Mouse (Mus musculus): ENCODE measurements around the gene Fpgs. TPM values are rescaled to one million over a fixed set of nuclear protein-coding genes. Genes with fewer than 3 reads are reported as not detected.

Gene Fpgs
- polyA plus RNA-seq, 1 experiment from 2014 or later: 25.9 TPM

DNA sequence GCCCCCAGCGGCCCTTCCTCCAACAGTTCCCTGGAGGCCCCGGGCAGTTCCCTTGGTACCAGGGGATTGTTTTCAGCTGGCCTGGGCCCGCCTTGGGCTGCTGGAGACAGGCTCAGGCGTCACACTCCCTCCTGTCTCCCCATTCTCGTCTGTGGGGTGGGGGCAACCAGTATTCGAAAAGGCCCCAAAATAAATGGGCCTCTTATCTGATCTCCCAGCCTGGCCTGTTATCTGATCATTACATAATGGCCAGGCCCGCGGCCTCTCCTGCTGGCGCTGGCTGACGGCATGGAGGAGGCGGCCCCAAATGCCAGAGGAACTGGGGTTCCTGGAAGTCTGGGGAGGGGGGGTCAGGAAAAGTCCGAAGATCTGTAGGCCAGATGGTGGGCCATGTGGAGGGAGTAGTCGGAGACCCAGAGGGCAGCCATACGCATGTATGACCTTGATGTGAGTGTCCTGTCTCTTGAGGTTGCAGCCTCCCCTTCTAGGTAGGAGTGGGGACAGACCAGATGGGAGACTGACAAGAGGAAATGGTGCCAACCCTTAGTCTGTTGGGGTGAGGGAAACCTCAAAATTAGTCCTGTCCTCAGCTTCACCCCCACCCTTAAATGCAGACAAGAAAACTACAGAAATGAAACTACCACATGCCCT is 49.1 kb downstream of the Fpgs start:
- Histone ChIP-seq H3K4me3 (ENCODE audit: low read depth, low read length) (no peak overlapping the region), H3K4me2 (replicated peaks; ENCODE audit: low read depth, low read length) (no peak overlapping the region), H3K36me3 (ENCODE audit: control insufficient read depth, insufficient read depth, low read length) (no peaks in the 10 kb centered on the region), H3K4me1 (ENCODE audit: control insufficient read depth, insufficient read depth, low read length) (peaks cover 17% of the 10 kb centered on the region), H3K27me3 (ENCODE audit: control insufficient read depth, insufficient read depth, low read length) (no peaks in the 10 kb centered on the region), H3K27ac (ENCODE audit: low read length) (peak overlapping the region; percentile 68; the same call in 1 of the 2 replicates), H3K9ac (replicated peaks; ENCODE audit: low read depth, low read length) (no peak overlapping the region), H3K9me3 (ENCODE audit: control insufficient read depth, low read depth, low read length) (no peaks in the 10 kb centered on the region)
- ATAC-seq (ENCODE audit: insufficient number of reproducible peaks, insufficient read depth, low FRiP score, low read depth): no peak
- 56% methylated on average over 14 of the region's 14 CpGs for WGBS

- H3K4me3 ChIP-seq (ENCODE audit: low read depth, low read length): no peak overlapping the region
- no peaks in the 10 kb centered on the region for H3K9me3 ChIP-seq (ENCODE audit: control insufficient read depth, low read depth, low read length)
- H3K36me3 ChIP-seq (ENCODE audit: control insufficient read depth, insufficient read depth, low read length): no peaks in the 10 kb centered on the region
- no peak overlapping the region for H3K4me2 ChIP-seq (replicated peaks; ENCODE audit: low read depth, low read length)
- H3K4me1 ChIP-seq (ENCODE audit: control insufficient read depth, insufficient read depth, low read length): peaks cover 17% of the 10 kb centered on the region
- H3K27me3 ChIP-seq (ENCODE audit: control insufficient read depth, insufficient read depth, low read length): no peaks in the 10 kb centered on the region
- no peak overlapping the region; the same call in 1 of the 2 replicates for H3K27ac ChIP-seq (ENCODE audit: low read length)
- ATAC-seq (ENCODE audit: insufficient number of reproducible peaks, insufficient read depth, low FRiP score, low read depth): no peak
- 28% methylated on average over 7 of the region's 7 CpGs for WGBS
- H3K9ac ChIP-seq (replicated peaks; ENCODE audit: low read depth, low read length): no peak overlapping the region
These were observed 50.2 kb downstream of the Fpgs start for GRCm38 (mm10) chr2:32653764-32654163.

DNA sequence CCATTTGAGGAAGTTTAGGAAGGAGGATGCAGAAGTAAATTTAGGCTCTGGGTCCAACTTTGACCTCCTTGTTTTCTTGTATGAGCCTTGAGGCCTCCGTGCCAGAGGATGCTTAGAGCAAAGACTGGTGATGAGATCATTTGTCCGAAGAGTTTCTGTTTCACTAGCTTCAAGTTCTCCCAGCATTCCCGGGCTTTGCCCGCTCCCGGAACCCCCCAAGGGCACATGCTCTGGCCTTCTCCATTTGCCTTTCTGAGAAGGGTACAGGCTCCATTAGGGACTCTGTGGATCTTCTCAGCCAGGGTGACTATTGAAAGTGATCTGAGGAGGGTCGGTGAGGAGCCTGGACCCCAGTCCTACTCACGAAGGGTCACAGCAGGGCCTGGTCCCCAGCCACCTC is 56.6 kb downstream of the Fpgs start:
- H3K4me2 ChIP-seq (replicated peaks; ENCODE audit: low read depth, low read length): peak overlapping the region; percentile 31
- ATAC-seq (ENCODE audit: insufficient number of reproducible peaks, insufficient read depth, low FRiP score, low read depth): no peak
- H3K9ac ChIP-seq (replicated peaks; ENCODE audit: low read depth, low read length): no peak overlapping the region
- no peaks in the 10 kb centered on the region for H3K9me3 ChIP-seq (ENCODE audit: control insufficient read depth, low read depth, low read length)
- 80% methylated on average over 7 of the region's 7 CpGs for WGBS
- peaks cover 4% of the 10 kb centered on the region; the same call in 1 of the 2 replicates for H3K4me1 ChIP-seq (ENCODE audit: control insufficient read depth, insufficient read depth, low read length)
- H3K36me3 ChIP-seq (ENCODE audit: control insufficient read depth, insufficient read depth, low read length): no peaks in the 10 kb centered on the region
- peak overlapping the region; percentile 29 for H3K4me3 ChIP-seq (ENCODE audit: low read depth, low read length)
- H3K27me3 ChIP-seq (ENCODE audit: control insufficient read depth, insufficient read depth, low read length): no peaks in the 10 kb centered on the region
- H3K27ac ChIP-seq (ENCODE audit: low read length): no peak overlapping the region

DNA sequence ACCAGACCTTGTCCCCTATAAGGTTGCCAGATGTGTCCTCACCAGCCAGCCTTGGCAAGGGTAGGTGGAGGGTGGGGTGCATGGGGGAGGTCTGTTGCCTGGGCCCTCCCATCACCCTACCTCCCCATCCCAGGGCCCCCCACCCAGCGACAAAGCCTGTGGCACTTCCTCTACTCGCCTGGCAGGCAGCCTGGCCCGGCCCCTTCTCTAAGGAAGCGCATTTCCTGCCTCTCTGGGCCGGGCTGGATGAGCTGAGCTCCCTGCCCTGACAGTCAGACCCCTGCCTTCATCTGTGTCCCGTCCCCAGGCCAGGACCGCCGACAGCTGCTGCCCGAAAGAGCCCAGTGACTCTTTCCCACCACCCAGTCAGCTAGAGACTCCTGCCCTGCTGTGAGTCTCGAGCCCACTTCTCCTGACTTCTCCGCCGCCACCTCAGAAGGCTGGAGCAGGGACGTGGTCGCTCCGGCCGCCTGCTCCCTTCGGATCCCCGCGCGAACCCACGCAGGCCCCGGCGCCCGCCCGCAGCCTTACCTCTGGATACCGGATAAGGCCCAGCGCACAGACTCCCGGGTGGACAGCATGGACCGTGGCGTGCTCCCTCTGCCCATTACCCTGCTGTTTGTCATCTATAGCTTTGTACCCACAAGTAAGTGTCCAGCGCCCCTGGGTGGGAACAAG is 57.4 kb downstream of the Fpgs start, which contains the start of gene Eng:
Gene Eng (plus strand): TSS at position 217 of the 678 bp plus-strand sequence.
- peaks cover 4% of the 10 kb centered on the region; the same call in 1 of the 2 replicates for H3K4me1 ChIP-seq (ENCODE audit: control insufficient read depth, insufficient read depth, low read length)
- H3K4me3 ChIP-seq (ENCODE audit: low read depth, low read length): peak within 1 kb of the TSS; percentile 29
- H3K36me3 ChIP-seq (ENCODE audit: control insufficient read depth, insufficient read depth, low read length): no peaks in the 10 kb centered on the region
- ATAC-seq (ENCODE audit: insufficient number of reproducible peaks, insufficient read depth, low FRiP score, low read depth): 0 out of 2 replicates have a peak, but pooled peaks have one; percentile 31
- WGBS: 48% methylated on average over 31 of the region's 31 CpGs
- peak within 1 kb of the TSS; percentile 82 for H3K27ac ChIP-seq (ENCODE audit: low read length)
- H3K27me3 ChIP-seq (ENCODE audit: control insufficient read depth, insufficient read depth, low read length): no peaks in the 10 kb centered on the region
- H3K9ac ChIP-seq (replicated peaks; ENCODE audit: low read depth, low read length): peak within 1 kb of the TSS; percentile 28; the same call in 1 of the 2 replicates
- no peaks in the 10 kb centered on the region for H3K9me3 ChIP-seq (ENCODE audit: control insufficient read depth, low read depth, low read length)
- peak within 1 kb of the TSS; percentile 31 for H3K4me2 ChIP-seq (replicated peaks; ENCODE audit: low read depth, low read length)

GRCm38 (mm10) chr2:32645647-32646046 is 58.3 kb downstream of the Fpgs start:
- no peaks in the 10 kb centered on the region for H3K27me3 ChIP-seq (ENCODE audit: control insufficient read depth, insufficient read depth, low read length)

DNA sequence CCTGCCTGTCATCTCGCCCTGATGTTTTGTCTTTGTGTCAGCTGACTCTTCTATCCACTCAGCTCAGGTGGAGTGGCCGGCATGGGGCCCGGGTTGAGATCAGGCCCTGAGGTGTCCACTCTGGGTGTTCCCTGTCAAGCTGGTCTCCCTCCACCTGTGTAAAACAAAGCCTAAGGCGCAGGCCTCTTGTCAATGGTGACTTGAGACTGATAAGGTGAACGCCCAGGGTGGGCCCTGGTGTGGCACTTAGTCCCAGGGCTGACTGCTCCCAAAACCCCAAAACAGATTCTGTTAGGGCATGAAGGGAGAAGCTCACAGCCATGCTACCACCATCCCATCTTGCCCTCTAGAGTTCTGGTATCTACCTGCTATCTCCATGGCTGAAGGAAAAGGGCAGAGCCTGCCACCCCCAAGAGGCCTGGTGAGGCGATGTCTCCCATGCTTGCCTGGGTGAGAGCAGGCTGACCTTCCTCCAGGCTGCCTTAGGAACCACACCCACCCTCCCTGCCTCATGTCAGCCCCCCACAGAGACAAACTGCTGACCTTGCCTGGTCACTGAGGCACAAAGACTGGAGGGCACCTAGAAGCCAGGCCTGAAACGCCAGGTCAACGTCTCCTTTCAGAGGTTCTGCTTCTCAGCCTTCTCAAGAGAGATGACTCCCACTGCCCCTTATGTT is 59.0 kb downstream of the Fpgs start:
- H3K36me3 ChIP-seq (ENCODE audit: control insufficient read depth, insufficient read depth, low read length): no peaks in the 10 kb centered on the region
- H3K4me3 ChIP-seq (ENCODE audit: low read depth, low read length): no peak overlapping the region
- 80% methylated on average over 8 of the region's 8 CpGs for WGBS
- no peaks in the 10 kb centered on the region for H3K27me3 ChIP-seq (ENCODE audit: control insufficient read depth, insufficient read depth, low read length)
- no peak overlapping the region for H3K4me2 ChIP-seq (replicated peaks; ENCODE audit: low read depth, low read length)
- no peak overlapping the region for H3K27ac ChIP-seq (ENCODE audit: low read length)
- no peak for ATAC-seq (ENCODE audit: insufficient number of reproducible peaks, insufficient read depth, low FRiP score, low read depth)
- H3K4me1 ChIP-seq (ENCODE audit: control insufficient read depth, insufficient read depth, low read length): peaks cover 4% of the 10 kb centered on the region; the same call in 1 of the 2 replicates
- no peak overlapping the region for H3K9ac ChIP-seq (replicated peaks; ENCODE audit: low read depth, low read length)
- no peaks in the 10 kb centered on the region for H3K9me3 ChIP-seq (ENCODE audit: control insufficient read depth, low read depth, low read length)

More at GRCm38 (mm10) chr2:32645647-32646046, 58.3 kb downstream of the Fpgs start:
- no peak overlapping the region; the same call in 1 of the 2 replicates for H3K27ac ChIP-seq (ENCODE audit: low read length)
- no peak overlapping the region for H3K4me3 ChIP-seq (ENCODE audit: low read depth, low read length)
- 69% methylated on average over 3 of the region's 3 CpGs for WGBS
- H3K36me3 ChIP-seq (ENCODE audit: control insufficient read depth, insufficient read depth, low read length): no peaks in the 10 kb centered on the region
- no peaks in the 10 kb centered on the region for H3K9me3 ChIP-seq (ENCODE audit: control insufficient read depth, low read depth, low read length)
- ATAC-seq (ENCODE audit: insufficient number of reproducible peaks, insufficient read depth, low FRiP score, low read depth): no peak
- no peak overlapping the region for H3K9ac ChIP-seq (replicated peaks; ENCODE audit: low read depth, low read length)
- peaks cover 4% of the 10 kb centered on the region; the same call in 1 of the 2 replicates for H3K4me1 ChIP-seq (ENCODE audit: control insufficient read depth, insufficient read depth, low read length)
- H3K4me2 ChIP-seq (replicated peaks; ENCODE audit: low read depth, low read length): no peak overlapping the region

DNA sequence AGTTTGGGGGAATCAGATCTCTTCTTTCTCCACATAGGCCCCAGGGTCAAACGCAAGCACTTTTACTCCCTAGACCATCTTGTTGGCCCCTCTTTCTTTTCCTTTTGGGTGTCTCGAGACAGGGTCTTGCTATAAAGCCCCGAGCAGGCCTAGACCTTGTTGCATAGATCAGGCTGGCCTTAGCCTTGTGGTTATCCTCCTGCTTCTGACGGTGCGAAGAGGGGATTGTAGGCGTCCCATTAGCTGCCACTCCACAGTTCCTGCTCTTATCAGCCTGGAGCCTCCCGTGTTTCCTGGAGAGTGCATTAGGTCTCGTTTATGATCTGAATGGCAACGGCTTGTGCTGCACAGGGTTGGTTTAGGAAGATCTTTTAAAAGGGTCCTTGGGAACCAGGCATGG is 59.9 kb downstream of the Fpgs start:
- H3K4me3 ChIP-seq (ENCODE audit: low read depth, low read length): no peak overlapping the region
- no peak overlapping the region for H3K9ac ChIP-seq (replicated peaks; ENCODE audit: low read depth, low read length)
- no peak for ATAC-seq (ENCODE audit: insufficient number of reproducible peaks, insufficient read depth, low FRiP score, low read depth)
- H3K36me3 ChIP-seq (ENCODE audit: control insufficient read depth, insufficient read depth, low read length): no peaks in the 10 kb centered on the region
- H3K9me3 ChIP-seq (ENCODE audit: control insufficient read depth, low read depth, low read length): no peaks in the 10 kb centered on the region
- WGBS: 72% methylated on average over 9 of the region's 9 CpGs
- no peak overlapping the region for H3K27ac ChIP-seq (ENCODE audit: low read length)
- no peaks in the 10 kb centered on the region for H3K27me3 ChIP-seq (ENCODE audit: control insufficient read depth, insufficient read depth, low read length)
- peaks cover 4% of the 10 kb centered on the region; the same call in 1 of the 2 replicates for H3K4me1 ChIP-seq (ENCODE audit: control insufficient read depth, insufficient read depth, low read length)
- no peak overlapping the region for H3K4me2 ChIP-seq (replicated peaks; ENCODE audit: low read depth, low read length)

GRCm38 (mm10) chr2:32642813-32643212 is 61.1 kb downstream of the Fpgs start:
- no peaks in the 10 kb centered on the region for H3K27me3 ChIP-seq (ENCODE audit: control insufficient read depth, insufficient read depth, low read length)
- no peak overlapping the region for H3K4me2 ChIP-seq (replicated peaks; ENCODE audit: low read depth, low read length)
- no peak overlapping the region for H3K4me3 ChIP-seq (ENCODE audit: low read depth, low read length)
- peak; percentile 16; the same call in 1 of the 2 replicates for ATAC-seq (ENCODE audit: insufficient number of reproducible peaks, insufficient read depth, low FRiP score, low read depth)
- no peak overlapping the region for H3K9ac ChIP-seq (replicated peaks; ENCODE audit: low read depth, low read length)
- WGBS: 51% methylated on average over 7 of the region's 7 CpGs
- H3K36me3 ChIP-seq (ENCODE audit: control insufficient read depth, insufficient read depth, low read length): no peaks in the 10 kb centered on the region
- no peaks in the 10 kb centered on the region for H3K9me3 ChIP-seq (ENCODE audit: control insufficient read depth, low read depth, low read length)
- H3K4me1 ChIP-seq (ENCODE audit: control insufficient read depth, insufficient read depth, low read length): peaks cover 8% of the 10 kb centered on the region
- no peak overlapping the region for H3K27ac ChIP-seq (ENCODE audit: low read length)
